Mouse (Mus musculus) ES-Bruce4 (cell line): ENCODE measurements around the gene Ticrr.

Experiments used
- CTCF ChIP-seq: IDR thresholded peaks from one replicate; pipeline ENCODE4 v1.8.1; 2011; ENCODE audit warnings: low read depth, low read length
- EP300 ChIP-seq: IDR thresholded peaks from 2 replicates; pipeline ENCODE4 v1.6.1; 2011; ENCODE audit warnings: low read depth, low read length; ENCODE audit not compliant: insufficient read depth
- POLR2A ChIP-seq: IDR thresholded peaks from one replicate; pipeline ENCODE4 v1.8.1; 2011; ENCODE audit warnings: low read length; ENCODE audit not compliant: insufficient read depth

- TF ChIP-seq CTCF (no peak), POLR2A (no peak), EP300 (no peak)
Measured at GRCm38 (mm10) chr7:79666690-79667089, 6.7 kb downstream of the Ticrr start.
